Mouse (Mus musculus): ENCODE data around the gene Hnrnpul1.

GRCm38 (mm10) chr7:25790615-25791014, 36.1 kb upstream of the Hnrnpul1 start:
- no peak for TF ChIP-seq POLR2A (IDR thresholded peaks at IDR 0.05; ENCODE audit: borderline replicate concordance, control insufficient read depth, low read depth, low read length)
- no peak for TF ChIP-seq CTCF (IDR thresholded peaks at IDR 0.05; ENCODE audit: control insufficient read depth, insufficient read depth, low read length)
